Mouse (Mus musculus) retina, embryonic 14.5 days (tissue): ENCODE data around the gene Mcoln2.

Source experiments
- DNase-seq: peaks from one replicate; pipeline ENCODE4 v3.0.0-alpha.2; 2015; ENCODE audit warnings: low spot score

Mcoln2 gene

GRCm38 (mm10) chr3:146146131-146146530 is 3.5 kb upstream of the Mcoln2 start:
- no peak for DNase-seq

DNA sequence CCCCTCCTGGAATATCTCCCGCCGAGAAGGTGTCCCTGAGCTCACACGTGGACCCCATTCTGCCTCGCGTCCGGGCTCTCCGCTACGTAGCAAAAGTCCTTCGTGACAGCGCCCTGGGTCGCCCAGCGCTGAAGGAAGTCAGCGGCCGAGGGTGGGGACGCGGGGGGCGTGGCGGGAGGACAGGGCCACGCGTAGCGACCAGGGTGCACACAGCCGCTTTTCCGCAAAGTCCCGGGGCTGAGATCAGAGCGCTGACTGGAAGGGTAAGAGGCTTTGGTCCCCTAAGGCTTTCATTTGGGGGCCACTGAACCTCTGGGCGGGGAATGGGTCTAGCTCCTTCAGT is 396 bp downstream of the Mcoln2 start:
- peak; percentile 43 for DNase-seq

- no peak for DNase-seq
Observed at GRCm38 (mm10) chr3:146150560-146150959, 927 bp downstream of the Mcoln2 start.

GRCm38 (mm10) chr3:146151328-146151727 is 1.7 kb downstream of the Mcoln2 start:
- DNase-seq: no peak

GRCm38 (mm10) chr3:146151755-146152154 is 2.1 kb downstream of the Mcoln2 start:
- no peak for DNase-seq

DNA sequence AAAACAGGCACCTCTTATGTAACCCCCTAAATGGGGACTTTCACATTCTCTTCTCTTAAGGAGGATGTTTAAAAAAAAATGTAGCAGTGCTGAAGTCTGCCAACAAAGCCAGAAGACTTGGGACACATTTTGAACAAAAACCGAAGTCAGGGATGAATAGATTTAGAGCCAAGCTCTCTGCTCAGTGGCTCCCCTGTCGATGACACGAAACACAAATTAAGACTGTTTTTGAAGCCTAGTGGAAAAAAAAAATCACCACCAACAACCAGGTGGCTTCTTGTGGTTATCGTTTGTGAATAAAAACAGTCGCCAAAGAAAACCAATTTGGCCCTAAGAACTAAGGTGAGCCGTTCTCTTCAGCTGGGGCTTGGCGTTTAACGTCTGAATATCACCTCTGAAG is 2.7 kb downstream of the Mcoln2 start:
- no peak for DNase-seq

DNA sequence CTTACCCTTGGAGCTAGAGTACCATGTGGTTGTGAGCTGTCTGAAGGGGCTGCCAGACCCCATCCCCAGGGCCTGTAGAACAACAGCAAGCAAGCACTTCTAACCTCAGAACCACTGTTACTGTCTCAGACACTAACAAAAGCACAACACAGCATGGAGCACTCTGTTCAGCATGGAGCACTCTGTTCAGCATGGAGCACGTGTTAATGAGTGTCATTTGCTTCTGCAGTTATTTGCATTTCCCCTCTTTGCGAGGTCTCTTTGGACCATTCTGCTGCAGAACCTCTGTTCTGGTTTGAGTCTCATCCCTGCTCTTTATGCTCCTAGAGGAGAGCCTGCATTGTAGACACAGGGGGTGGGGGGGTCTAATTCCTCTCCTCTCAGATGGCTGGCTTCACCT is 3.3 kb downstream of the Mcoln2 start:
- no peak for DNase-seq

- peak; percentile 63 for DNase-seq
Observed at GRCm38 (mm10) chr3:146153862-146154611, 4.4 kb downstream of the Mcoln2 start.

- DNase-seq: no peak
Observed at GRCm38 (mm10) chr3:146155628-146156576, 6.3 kb downstream of the Mcoln2 start.

DNA sequence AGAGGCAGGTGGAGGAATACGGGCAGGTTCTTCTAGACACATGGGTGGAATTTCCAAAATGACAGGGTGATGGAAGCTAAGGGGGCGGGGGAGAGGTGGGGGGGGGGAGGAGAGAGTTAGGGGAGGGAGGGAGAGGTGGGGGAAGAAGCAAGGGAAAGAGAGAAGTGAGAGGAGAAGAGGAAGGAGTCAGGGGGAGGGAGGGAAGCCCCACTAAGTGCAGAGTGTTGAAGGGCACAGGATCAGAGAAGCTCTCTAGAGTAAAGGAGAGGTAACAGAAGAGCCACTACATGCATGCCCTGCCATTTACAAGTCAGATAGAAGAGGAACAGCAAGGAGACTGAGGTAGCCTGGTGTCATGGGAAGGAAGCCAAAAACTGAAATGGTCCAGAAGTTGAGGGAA is 7.2 kb downstream of the Mcoln2 start:
- DNase-seq: no peak

DNA sequence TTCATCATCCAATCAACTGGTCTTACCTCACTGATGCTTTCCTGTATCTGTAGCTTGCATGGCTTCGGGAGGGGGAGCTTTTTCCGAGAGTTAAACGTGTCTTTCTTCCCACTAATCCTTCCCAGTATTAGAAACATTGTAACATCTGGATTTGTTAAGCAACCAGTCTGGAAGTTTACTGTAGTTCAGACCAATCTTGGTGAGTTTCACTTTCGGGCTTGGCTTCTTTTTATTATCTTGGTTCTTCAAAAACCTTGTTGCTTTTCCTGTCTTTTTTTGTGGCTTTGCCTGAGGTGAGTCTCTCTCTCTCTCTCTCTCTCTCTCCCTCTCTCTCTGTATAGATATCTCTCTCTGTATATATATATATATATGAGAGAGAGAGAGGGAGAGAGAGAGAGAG is 8.4 kb downstream of the Mcoln2 start:
- no peak for DNase-seq

GRCm38 (mm10) chr3:146159360-146159759 is 9.7 kb downstream of the Mcoln2 start:
- DNase-seq: no peak

DNA sequence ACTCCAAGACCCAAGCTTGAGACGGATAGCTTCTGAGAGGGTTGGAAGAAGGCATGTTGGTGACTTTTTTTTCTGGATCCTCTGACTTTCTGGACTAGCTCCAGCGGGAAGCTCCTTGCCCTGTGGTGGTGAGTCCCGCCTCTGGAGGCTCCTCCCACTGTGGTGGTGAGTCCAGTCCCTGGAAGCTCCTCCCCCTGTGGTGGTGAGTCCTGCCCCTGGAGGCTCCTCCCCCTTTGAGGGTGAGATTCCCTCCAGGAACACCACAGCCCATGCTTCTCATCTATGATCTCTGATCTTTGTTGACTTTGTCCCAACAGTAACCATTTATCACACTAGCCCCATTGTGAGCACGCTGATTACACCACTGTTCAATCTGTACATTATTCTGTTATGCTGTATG is 12.6 kb downstream of the Mcoln2 start:
- no peak for DNase-seq

DNA sequence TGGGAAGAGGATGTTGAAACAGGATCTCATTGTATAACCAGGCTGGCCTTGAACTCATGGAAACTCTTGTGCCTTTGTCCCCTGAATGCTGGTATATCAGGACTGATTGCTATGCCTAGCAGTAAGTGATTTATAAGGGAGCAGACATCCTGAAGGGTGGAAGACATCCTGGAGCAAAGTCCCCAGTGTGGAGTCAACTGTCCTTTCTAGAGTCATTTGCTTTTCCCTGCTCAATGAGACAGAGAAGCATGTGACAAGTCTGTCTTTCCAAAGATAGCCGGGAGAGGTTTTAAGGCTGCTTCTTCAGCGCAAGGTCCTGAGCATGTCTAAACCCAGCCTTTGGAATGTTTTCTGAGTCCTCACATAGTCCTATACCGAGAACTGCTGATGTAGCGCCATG is 19.7 kb downstream of the Mcoln2 start:
- no peak for DNase-seq

- no peak for DNase-seq
Observed at GRCm38 (mm10) chr3:146173030-146173429, 23.4 kb downstream of the Mcoln2 start.

GRCm38 (mm10) chr3:146174215-146174614 is 24.6 kb downstream of the Mcoln2 start:
- DNase-seq: no peak

GRCm38 (mm10) chr3:146177295-146177694 is 27.7 kb downstream of the Mcoln2 start:
- no peak for DNase-seq

DNA sequence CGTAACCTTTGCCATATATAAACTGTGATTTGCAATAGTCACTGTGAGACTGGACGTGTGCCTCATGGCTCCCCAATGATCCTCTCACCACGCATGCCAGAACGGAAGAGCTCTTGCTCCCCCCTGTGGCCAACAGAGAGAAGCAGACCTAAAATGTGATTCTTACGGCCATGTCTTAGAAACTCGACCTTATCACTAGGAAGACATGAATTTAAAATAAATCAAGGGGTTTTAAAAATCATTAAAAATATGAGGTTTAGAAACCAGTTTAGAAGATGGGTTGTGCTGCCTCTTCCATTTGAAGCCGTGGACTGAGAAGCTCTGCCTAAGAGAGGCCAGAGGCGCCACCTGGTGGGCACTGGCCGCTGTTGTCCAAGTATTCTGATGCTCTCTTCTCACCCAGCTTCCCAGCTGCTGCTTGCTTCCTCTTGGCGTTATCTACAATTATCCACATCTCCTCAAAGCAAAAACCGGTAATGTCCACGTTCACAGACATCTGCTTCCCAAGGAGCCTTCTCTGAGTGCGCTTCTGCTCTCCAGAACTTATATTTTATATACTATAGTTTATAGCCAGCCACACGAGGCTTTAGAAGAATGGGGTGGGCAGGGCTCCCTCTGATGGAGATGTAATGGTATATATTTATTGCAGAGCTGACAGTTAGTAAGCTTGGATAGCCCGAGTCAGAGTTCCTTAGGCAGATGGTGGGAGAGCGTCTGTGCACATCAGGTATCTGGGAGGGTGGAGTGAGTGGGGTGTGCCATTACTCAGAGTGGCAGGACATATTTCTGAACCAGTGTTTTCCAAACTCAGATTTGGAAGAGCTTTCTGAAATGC is 28.3 kb downstream of the Mcoln2 start:
- DNase-seq: peak; percentile 94

DNA sequence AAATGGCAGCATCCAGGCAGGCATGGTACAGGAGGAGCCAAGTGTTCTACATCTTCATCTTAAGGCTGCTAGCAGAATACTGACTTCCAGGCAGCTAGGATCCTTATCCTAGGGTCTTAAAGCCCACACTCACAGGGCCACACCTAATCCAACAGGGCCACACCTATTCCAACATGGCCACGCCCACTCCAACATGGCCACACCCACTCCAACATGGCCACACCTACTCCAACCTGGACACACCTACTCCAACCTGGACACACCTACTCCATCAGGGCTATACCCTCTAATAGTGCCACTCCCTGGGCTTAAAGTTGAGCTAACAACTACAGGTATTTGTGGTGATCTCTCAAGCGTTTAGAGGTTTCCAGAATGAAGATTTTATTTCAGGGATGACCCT is 30.7 kb downstream of the Mcoln2 start:
- no peak for DNase-seq

DNA sequence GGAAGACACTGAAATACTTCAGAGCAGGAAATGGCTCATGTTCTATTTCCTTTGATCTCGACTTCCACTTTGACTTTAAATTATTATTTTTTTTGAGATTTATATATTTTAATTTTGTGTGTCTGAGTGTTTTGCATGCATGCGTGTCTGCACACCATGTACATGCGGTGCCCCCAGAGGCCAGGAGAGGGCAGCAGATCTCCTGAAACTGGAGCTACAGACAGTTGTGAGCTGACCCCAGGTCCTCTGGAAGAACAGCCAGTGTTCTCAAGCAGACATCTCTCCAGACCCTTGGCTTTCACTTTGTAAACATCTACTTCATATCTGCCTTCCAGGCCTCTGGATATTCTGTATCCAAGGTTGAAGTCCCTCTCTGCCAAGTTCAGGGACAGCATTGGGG is 31.4 kb downstream of the Mcoln2 start:
- peak; percentile 75 for DNase-seq

- DNase-seq: peak; percentile 90
Observed at GRCm38 (mm10) chr3:146184992-146185657, 35.5 kb downstream of the Mcoln2 start.

GRCm38 (mm10) chr3:146186033-146186432 is 36.4 kb downstream of the Mcoln2 start:
- DNase-seq: peak; percentile 36
